Mouse (Mus musculus): Measurements from ENCODE around the gene Sap30bp. TPM values are rescaled to one million over a fixed set of nuclear protein-coding genes. Genes with fewer than 3 reads are reported as not detected.

Sap30bp gene
- total RNA-seq, 1 experiment = 63.5 TPM

DNA sequence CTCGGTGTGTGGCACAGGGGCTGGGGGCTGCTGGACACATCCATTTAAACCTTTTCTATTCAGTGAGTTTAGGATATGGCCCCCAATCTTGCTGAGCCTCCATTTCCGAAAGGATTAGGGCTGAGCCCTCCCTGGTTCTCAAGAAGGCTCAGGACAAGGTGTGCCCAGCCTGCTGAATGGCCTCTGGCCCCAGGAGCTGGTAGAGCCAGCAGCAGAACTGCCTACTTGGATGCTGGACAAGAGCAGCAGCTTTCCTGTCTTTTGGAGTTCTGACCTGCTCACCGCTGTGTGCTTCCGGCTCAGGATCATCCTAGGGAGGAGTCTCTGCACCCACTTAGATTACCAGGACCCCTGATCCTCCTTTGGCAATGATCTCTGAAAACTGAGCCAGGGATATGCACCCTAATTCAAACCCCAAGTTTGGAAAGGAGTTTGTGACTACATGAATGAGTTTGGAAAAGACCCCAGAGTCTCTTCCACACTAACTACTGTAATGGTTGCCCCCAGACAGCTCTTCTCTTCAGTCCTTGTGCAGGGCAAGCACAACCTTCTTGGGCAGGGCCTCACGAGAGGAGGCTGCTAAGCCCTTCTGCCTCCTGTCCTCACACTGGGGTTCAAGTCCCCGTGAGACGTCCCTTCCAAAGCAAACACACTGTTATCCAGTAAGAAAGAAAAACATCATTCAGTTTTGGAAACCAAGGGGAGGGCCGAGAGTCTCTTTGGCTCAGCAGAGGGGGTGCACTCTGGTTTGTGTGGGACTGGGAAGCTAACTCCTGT, 32.3 kb upstream of the Sap30bp start:
- H3K4me3 ChIP-seq (ENCODE audit: insufficient read depth in 1 of 2, low read depth in 1 of 2, low read length in 2 of 2, poor library complexity in 1 of 2, severe bottlenecking in 1 of 2) = no peak overlapping the region
- no peak overlapping the region for H3K9ac ChIP-seq (ENCODE audit: insufficient read depth, low read depth, low read length, poor library complexity, severe bottlenecking)
- no peaks in the 10 kb centered on the region for H3K9me3 ChIP-seq (ENCODE audit: control insufficient read depth, insufficient read depth, low read depth, low read length)
- H3K36me3 ChIP-seq (ENCODE audit: control insufficient read depth, insufficient read depth, low read length, poor library complexity, severe bottlenecking) = peaks cover 4% of the 10 kb centered on the region; the same call in 1 of the 2 replicates
- no peak for TF ChIP-seq ZNF384 (IDR thresholded peaks at IDR 0.05; ENCODE audit: low read depth, low read length)
- TF ChIP-seq MAFK (IDR thresholded peaks at IDR 0.05; ENCODE audit: insufficient read depth, low read depth, low read length) = no peak
- TF ChIP-seq HCFC1 (IDR thresholded peaks at IDR 0.05; ENCODE audit: borderline replicate concordance, insufficient read depth, low read length) = no peak
- no peak for TF ChIP-seq ZC3H11A (IDR thresholded peaks at IDR 0.05; ENCODE audit: borderline replicate concordance, low read depth, low read length)
- no peak for TF ChIP-seq CHD2 (IDR thresholded peaks at IDR 0.05; ENCODE audit: low read depth, low read length)
- H3K27ac ChIP-seq (ENCODE audit: insufficient read depth, low read depth, low read length, poor library complexity, severe bottlenecking) = no peak overlapping the region
- no peak for DNase-seq (ENCODE audit: low read depth, low spot score)
- in situ Hi-C loops (cut with MboI; ENCODE audit: low sequenced_read_pairs in 2 of 2, unreplicated experiment in 2 of 2) = no loop called here
- peaks cover 0 to 18% of the 10 kb centered on the region in 2 experiments; a peak in 2 of 4 replicates for H3K4me1 ChIP-seq (ENCODE audit: control insufficient read depth in 2 of 2, insufficient read depth in 2 of 2, low read length in 2 of 2, poor library complexity in 1 of 2)

DNA sequence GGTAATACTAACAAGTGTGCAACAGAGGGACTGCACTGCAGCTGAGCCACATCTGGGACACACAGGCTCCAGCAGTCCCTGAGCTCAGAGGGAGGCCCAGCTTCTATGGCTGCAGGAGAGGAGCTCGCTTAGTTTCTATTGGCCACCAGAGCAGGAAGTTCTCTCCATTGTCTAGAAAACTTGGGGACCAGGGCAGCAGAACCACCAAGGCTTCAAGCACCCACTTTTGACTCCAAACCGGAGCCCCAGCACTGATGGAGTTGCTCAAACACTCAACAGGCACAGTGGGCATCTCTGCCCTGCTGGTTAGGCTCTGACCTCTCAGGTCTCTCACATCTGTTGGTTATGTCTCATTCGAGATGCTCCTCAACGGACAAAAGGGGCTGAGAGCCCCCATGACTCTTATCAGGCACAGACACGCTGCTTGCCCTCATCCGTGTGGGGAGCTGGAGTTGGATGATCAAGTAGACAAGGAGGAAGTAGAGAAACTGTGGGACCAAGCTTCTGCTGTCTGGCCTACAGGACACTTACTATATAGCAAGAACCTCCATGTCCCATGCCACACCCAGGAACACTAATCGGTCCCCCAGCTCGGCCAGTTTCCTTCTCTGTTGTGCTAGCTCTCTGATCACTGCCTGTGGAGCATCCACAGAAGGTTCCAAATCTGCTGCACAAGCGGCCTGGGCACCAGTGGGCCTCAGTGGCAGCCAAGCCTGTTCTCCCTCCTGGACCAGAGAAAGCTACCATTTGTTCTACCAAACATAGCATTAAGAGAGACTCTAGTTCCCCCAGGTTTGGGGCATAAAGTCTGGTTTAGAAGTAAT, 31.5 kb upstream of the Sap30bp start:
- no peak overlapping the region for H3K27ac ChIP-seq (ENCODE audit: insufficient read depth, low read depth, low read length, poor library complexity, severe bottlenecking)
- peaks cover 0 to 18% of the 10 kb centered on the region in 2 experiments; a peak in 2 of 4 replicates for H3K4me1 ChIP-seq (ENCODE audit: control insufficient read depth in 2 of 2, insufficient read depth in 2 of 2, low read length in 2 of 2, poor library complexity in 1 of 2)
- no peak for DNase-seq (ENCODE audit: low read depth, low spot score)
- in situ Hi-C loops (cut with MboI; ENCODE audit: low sequenced_read_pairs in 2 of 2, unreplicated experiment in 2 of 2) = no loop called here
- peaks cover 4% of the 10 kb centered on the region; the same call in 1 of the 2 replicates for H3K36me3 ChIP-seq (ENCODE audit: control insufficient read depth, insufficient read depth, low read length, poor library complexity, severe bottlenecking)
- no peak overlapping the region for H3K9ac ChIP-seq (ENCODE audit: insufficient read depth, low read depth, low read length, poor library complexity, severe bottlenecking)
- no peaks in the 10 kb centered on the region for H3K9me3 ChIP-seq (ENCODE audit: control insufficient read depth, insufficient read depth, low read depth, low read length)
- TF ChIP-seq ZNF384 (IDR thresholded peaks at IDR 0.05; ENCODE audit: low read depth, low read length) = no peak
- TF ChIP-seq ZC3H11A (IDR thresholded peaks at IDR 0.05; ENCODE audit: borderline replicate concordance, low read depth, low read length) = no peak
- no peak for TF ChIP-seq CHD2 (IDR thresholded peaks at IDR 0.05; ENCODE audit: low read depth, low read length)
- no peak for TF ChIP-seq HCFC1 (IDR thresholded peaks at IDR 0.05; ENCODE audit: borderline replicate concordance, insufficient read depth, low read length)
- TF ChIP-seq MAFK (IDR thresholded peaks at IDR 0.05; ENCODE audit: insufficient read depth, low read depth, low read length) = no peak
- no peak overlapping the region for H3K4me3 ChIP-seq (ENCODE audit: insufficient read depth in 1 of 2, low read depth in 1 of 2, low read length in 2 of 2, poor library complexity in 1 of 2, severe bottlenecking in 1 of 2)

DNA sequence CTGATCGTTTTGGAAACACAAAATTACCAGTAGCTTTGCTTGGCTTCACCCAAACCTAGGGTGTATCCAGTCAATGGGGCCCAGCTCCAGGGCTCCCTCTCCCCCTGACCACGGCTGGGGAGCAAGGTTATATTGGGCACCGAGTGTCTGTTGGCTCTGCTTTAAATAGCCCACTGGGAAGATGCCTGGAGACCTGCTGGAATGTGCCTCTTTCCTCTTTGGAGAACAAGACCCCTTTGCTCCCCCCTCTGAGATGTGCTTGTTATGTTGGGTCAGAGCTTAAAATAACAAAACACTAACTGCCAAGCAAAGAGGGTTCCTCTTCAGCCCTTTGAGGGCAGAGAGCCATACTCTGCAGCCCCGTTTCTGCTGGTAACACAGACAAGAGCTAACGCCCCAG, 30.9 kb upstream of the Sap30bp start:
- H3K9ac ChIP-seq (ENCODE audit: insufficient read depth, low read depth, low read length, poor library complexity, severe bottlenecking) = no peak overlapping the region
- H3K9me3 ChIP-seq (ENCODE audit: control insufficient read depth, insufficient read depth, low read depth, low read length) = no peaks in the 10 kb centered on the region
- in situ Hi-C loops (cut with MboI; ENCODE audit: low sequenced_read_pairs in 2 of 2, unreplicated experiment in 2 of 2) = no loop called here
- no peaks in the 10 kb centered on the region; the same call in 1 of the 2 replicates for H3K36me3 ChIP-seq (ENCODE audit: control insufficient read depth, insufficient read depth, low read length, poor library complexity, severe bottlenecking)
- TF ChIP-seq HCFC1 (IDR thresholded peaks at IDR 0.05; ENCODE audit: borderline replicate concordance, insufficient read depth, low read length) (no peak), CHD2 (IDR thresholded peaks at IDR 0.05; ENCODE audit: low read depth, low read length) (no peak), ZC3H11A (IDR thresholded peaks at IDR 0.05; ENCODE audit: borderline replicate concordance, low read depth, low read length) (no peak), MAFK (IDR thresholded peaks at IDR 0.05; ENCODE audit: insufficient read depth, low read depth, low read length) (no peak), ZNF384 (IDR thresholded peaks at IDR 0.05; ENCODE audit: low read depth, low read length) (no peak)
- H3K4me3 ChIP-seq (ENCODE audit: insufficient read depth in 1 of 2, low read depth in 1 of 2, low read length in 2 of 2, poor library complexity in 1 of 2, severe bottlenecking in 1 of 2) = no peak overlapping the region
- peaks cover 0 to 18% of the 10 kb centered on the region in 2 experiments; a peak in 2 of 4 replicates for H3K4me1 ChIP-seq (ENCODE audit: control insufficient read depth in 2 of 2, insufficient read depth in 2 of 2, low read length in 2 of 2, poor library complexity in 1 of 2)
- no peak overlapping the region for H3K27ac ChIP-seq (ENCODE audit: insufficient read depth, low read depth, low read length, poor library complexity, severe bottlenecking)
- DNase-seq (ENCODE audit: low read depth, low spot score) = no peak

DNA sequence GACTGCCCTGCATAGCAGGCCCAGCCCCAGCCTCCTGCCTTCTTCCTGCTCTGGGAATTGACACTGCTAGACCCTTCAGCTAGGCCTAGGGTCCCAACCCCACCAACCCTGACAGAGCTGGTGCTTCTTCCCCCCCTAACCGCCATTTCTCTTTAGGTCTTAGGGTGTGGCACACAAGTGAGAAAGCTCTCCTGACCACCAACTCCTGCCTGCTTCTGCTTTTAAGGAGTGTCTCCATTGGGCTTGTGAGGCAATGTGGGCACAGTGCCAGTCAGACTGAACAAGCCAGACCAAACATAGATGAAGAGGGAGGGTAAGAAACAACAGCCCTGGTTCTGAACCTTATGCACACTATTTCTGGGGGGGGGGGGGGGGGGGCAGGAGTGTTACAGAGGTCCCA, 30.3 kb upstream of the Sap30bp start:
- H3K4me1 ChIP-seq (ENCODE audit: control insufficient read depth in 2 of 2, insufficient read depth in 2 of 2, low read length in 2 of 2, poor library complexity in 1 of 2) = peaks cover 0 to 18% of the 10 kb centered on the region in 2 experiments; a peak in 2 of 4 replicates
- no peak overlapping the region for H3K9ac ChIP-seq (ENCODE audit: insufficient read depth, low read depth, low read length, poor library complexity, severe bottlenecking)
- H3K27ac ChIP-seq (ENCODE audit: insufficient read depth, low read depth, low read length, poor library complexity, severe bottlenecking) = no peak overlapping the region
- in situ Hi-C loops (cut with MboI; ENCODE audit: low sequenced_read_pairs in 2 of 2, unreplicated experiment in 2 of 2) = no loop called here
- DNase-seq (ENCODE audit: low read depth, low spot score) = no peak
- no peaks in the 10 kb centered on the region for H3K9me3 ChIP-seq (ENCODE audit: control insufficient read depth, insufficient read depth, low read depth, low read length)
- H3K4me3 ChIP-seq (ENCODE audit: insufficient read depth in 1 of 2, low read depth in 1 of 2, low read length in 2 of 2, poor library complexity in 1 of 2, severe bottlenecking in 1 of 2) = no peak overlapping the region
- H3K36me3 ChIP-seq (ENCODE audit: control insufficient read depth, insufficient read depth, low read length, poor library complexity, severe bottlenecking) = no peaks in the 10 kb centered on the region; the same call in 1 of the 2 replicates
- TF ChIP-seq HCFC1 (IDR thresholded peaks at IDR 0.05; ENCODE audit: borderline replicate concordance, insufficient read depth, low read length) (no peak), CHD2 (IDR thresholded peaks at IDR 0.05; ENCODE audit: low read depth, low read length) (no peak)
